ENCODE assay signal across 8 mouse cellular contexts in the genomic region with DNA sequence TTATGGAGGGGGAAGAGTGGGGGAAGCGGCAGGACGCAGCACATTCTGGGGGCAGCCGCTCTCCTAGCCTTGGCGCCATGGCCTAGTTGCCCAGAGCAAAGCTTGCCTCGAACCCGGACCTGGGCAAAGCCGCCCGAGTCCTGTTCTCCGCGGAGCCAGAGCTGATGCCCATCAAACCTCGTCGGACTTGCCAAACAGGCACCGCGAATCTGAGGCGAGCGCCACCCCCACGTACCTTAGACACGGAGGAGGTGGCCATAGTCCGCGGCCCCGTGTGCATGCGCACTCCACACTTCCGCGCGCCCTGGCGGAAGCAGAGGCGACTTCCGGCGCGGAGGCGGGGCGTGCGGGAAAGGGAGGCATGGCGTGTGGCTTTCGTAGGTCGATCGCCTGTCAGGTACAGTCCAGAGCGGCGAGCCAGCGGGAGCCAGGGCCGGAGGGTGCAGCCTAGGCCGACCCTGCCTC. TPM values are rescaled to one million over a fixed set of nuclear protein-coding genes. Genes with fewer than 3 reads are reported as not detected.
DNase-seq lines count a peak whose midpoint lies in the region; ATAC-seq lines count a peak whose summit lies in the region.

A gene (minus strand): TSS at position 315 of the 465 bp plus-strand sequence.
A gene (plus strand): TSS at position 328 of the 465 bp plus-strand sequence.

- no peaks in the 10 kb centered on the region for H3K27me3 ChIP-seq in hindbrain, embryonic 13.5 days

- H3K4me1 ChIP-seq in hindbrain, embryonic 13.5 days (replicated peaks) = peaks cover 27% of the 10 kb centered on the region

- peak within 1 kb of the TSS; percentile 84 for H3K4me3 ChIP-seq in hindbrain, embryonic 13.5 days

- peak within 1 kb of the TSS; percentile 90 for H3K27ac ChIP-seq in hindbrain, embryonic 13.5 days

- H3K4me2 ChIP-seq in hindbrain, embryonic 13.5 days = peak within 1 kb of the TSS; percentile 90

- no peaks in the 10 kb centered on the region for H3K9me3 ChIP-seq in hindbrain, embryonic 13.5 days

- H3K9ac ChIP-seq in hindbrain, embryonic 13.5 days = peak within 1 kb of the TSS; percentile 92

- WGBS in hindbrain, embryonic 13.5 days = under 1% methylated on average over 42 of the region's 42 CpGs

- peaks cover 4% of the 10 kb centered on the region for H3K36me3 ChIP-seq in hindbrain, embryonic 13.5 days

- peak; percentile 93 for DNase-seq in NIH3T3 (ENCODE audit: low read depth)
- DNase-seq in cerebellum, postnatal 10 days = peak; percentile 95 to 97
- peak; percentile 85 to 89 for DNase-seq in frontal cortex, postnatal 14 days (ENCODE audit: low spot score in 2 of 2)
- peak; percentile 87 to 89 for DNase-seq in layer of hippocampus, postnatal 25 days (ENCODE audit: extremely low spot score in 1 of 2, low spot score in 1 of 2)
- DNase-seq in lung, postnatal 25 days (ENCODE audit: low spot score) = peak; percentile 93
- DNase-seq in retina, embryonic 14.5 days (ENCODE audit: low spot score) = peak; percentile 91
- DNase-seq in thymus, postnatal 4 days = peak; percentile 95

- ATAC-seq in hindbrain, embryonic 13.5 days (ENCODE audit: low FRiP score) = peak; percentile 99

RNA-seq across cellular contexts. Expression of the first gene that starts in this region (rescaled TPM):
- 89.2 and 90.9 TPM in 2 replicates for polyA plus RNA-seq in hindbrain, embryonic 13.5 days (2015; fragmentation: Nextera tagmentation; extraction: Ambion mirVana)
- 10 to 100 TPM; 44.9 to 60.9 TPM for total RNA-seq in layer of hippocampus, postnatal 25 days (2021)

RNA-seq across cellular contexts. Expression of the second gene that starts in this region (rescaled TPM):
- polyA plus RNA-seq in hindbrain, embryonic 13.5 days (2015; fragmentation: Nextera tagmentation; extraction: Ambion mirVana) = 59.3 and 60.0 TPM in 2 replicates
- total RNA-seq in layer of hippocampus, postnatal 25 days (2021) = 10 to 100 TPM; 22.6 to 33.8 TPM

Comparison
In these comparisons a context has a peak if more than half of its experiments do, and no peak if none do; other contexts are left out.
1. Peak in every context shown above with its lines: DNase-seq, ATAC-seq, H3K4me3 ChIP-seq and H3K27ac ChIP-seq.